Mouse (Mus musculus): ENCODE measurements around the gene Tgif1. TPM values are rescaled to one million over a fixed set of nuclear protein-coding genes. Genes with fewer than 3 reads are reported as not detected.

Gene Tgif1
- polyA plus RNA-seq, 1 experiment: 45.2 TPM

DNA sequence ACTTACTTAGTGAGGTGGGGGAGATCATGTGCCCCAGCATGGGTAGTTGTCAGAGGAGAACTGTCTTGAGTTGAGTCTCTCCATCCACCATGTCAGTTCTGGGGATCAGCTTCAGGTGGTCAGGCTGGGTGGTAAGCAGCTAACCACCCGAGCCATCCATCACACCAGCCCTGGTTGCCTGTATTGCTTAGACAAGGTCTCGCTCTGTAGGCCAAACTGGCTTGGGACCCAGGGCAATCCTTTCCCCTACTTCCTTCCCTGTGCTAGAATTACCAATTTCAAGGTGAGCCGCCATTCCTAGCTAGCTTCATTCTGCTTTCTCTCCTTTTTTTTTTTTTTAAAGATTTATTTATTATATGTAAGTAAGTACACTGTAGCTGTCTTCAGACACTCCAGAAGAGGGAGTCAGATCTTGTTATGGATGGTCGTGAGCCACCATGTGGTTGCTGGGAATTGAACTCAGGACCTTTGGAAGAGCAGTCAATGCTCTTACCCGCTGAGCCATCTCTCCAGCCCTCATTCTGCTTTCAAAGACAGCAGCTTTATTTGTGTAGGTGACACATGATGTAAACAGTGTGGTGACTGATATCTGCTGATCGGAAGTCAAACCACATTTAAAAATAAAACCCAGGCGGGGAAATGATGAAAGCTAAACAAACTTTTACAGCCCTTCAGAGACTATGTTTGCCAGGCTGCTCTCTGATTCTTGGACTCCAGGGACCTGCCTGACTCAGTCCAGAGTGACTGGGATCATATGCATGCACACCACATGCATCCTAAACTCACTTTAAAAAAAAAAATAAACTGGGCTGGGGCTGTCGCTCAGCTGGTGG lies 56.2 kb downstream of the Tgif1 start:
- Histone ChIP-seq H3K4me1 (replicated peaks; ENCODE audit: control insufficient read depth, insufficient read depth, low read length) (no peaks in the 10 kb centered on the region), H3K27me3 (ENCODE audit: control insufficient read depth, insufficient read depth, low read length) (no peaks in the 10 kb centered on the region), H3K36me3 (ENCODE audit: control insufficient read depth, insufficient read depth, low read length) (no peaks in the 10 kb centered on the region), H3K27ac (ENCODE audit: control insufficient read depth, insufficient read depth, low read length) (no peak overlapping the region), H3K4me3 (ENCODE audit: control insufficient read depth, insufficient read depth, low read length) (no peak overlapping the region)
- WGBS: 87% methylated on average over 8 of the region's 8 CpGs
- TF ChIP-seq CTCF (IDR thresholded peaks at IDR 0.05; ENCODE audit: borderline replicate concordance, control insufficient read depth, extremely low read depth, insufficient read depth, low read length, poor library complexity): no peak
- no peak for TF ChIP-seq POLR2A (IDR thresholded peaks at IDR 0.05; ENCODE audit: control insufficient read depth, extremely low read depth, insufficient read depth, low read length, poor library complexity)
- DNase-seq: no peak

DNA sequence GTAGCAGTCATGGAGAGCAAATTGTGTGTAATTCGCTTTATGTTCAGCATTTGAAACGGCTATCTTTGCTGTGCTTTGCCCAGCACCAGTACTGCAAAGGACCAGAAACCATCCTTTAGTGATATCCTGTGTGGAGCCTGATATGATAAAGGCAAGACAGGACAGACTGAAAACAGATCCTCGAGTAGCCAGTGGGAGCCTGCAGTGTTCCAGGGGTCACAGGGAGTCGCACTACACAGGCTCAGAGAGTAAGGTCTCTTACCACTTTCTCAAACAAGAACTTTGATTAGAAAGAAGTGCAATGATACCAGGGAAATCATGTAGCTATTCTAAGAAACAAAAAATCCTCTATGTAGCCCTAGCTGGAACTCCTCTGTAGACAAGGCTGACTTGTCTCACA lies 58.1 kb downstream of the Tgif1 start:
- H3K36me3 ChIP-seq (ENCODE audit: control insufficient read depth, insufficient read depth, low read length): no peaks in the 10 kb centered on the region
- H3K27me3 ChIP-seq (ENCODE audit: control insufficient read depth, insufficient read depth, low read length): no peaks in the 10 kb centered on the region
- TF ChIP-seq CTCF (IDR thresholded peaks at IDR 0.05; ENCODE audit: borderline replicate concordance, control insufficient read depth, extremely low read depth, insufficient read depth, low read length, poor library complexity): no peak
- TF ChIP-seq POLR2A (IDR thresholded peaks at IDR 0.05; ENCODE audit: control insufficient read depth, extremely low read depth, insufficient read depth, low read length, poor library complexity): no peak
- no peak overlapping the region for H3K4me3 ChIP-seq (ENCODE audit: control insufficient read depth, insufficient read depth, low read length)
- DNase-seq: no peak
- H3K27ac ChIP-seq (ENCODE audit: control insufficient read depth, insufficient read depth, low read length): no peak overlapping the region
- H3K4me1 ChIP-seq (replicated peaks; ENCODE audit: control insufficient read depth, insufficient read depth, low read length): no peaks in the 10 kb centered on the region
- WGBS: 91% methylated on average over 4 of the region's 4 CpGs

DNA sequence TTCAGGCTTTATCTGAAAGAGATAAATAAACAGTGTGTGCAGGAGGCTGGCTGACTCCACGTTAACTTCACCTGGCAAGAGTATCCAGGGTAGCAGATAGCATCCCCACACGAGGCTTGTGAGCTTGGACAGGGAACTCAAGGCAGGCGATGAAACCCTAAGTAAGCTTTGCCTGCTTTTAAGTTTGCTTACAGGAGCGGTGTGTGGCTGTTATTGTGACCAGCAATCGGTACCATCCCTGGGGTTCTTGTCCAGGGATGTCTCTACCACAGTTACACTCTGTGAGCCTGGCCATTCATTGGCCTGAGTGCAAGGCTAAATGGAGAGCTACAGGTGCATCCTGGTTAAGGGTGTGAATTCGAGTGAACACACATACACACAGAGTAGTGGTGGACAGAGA lies 58.6 kb downstream of the Tgif1 start:
- Histone ChIP-seq H3K36me3 (ENCODE audit: control insufficient read depth, insufficient read depth, low read length) (no peaks in the 10 kb centered on the region), H3K4me3 (ENCODE audit: control insufficient read depth, insufficient read depth, low read length) (no peak overlapping the region), H3K27ac (ENCODE audit: control insufficient read depth, insufficient read depth, low read length) (no peak overlapping the region), H3K27me3 (ENCODE audit: control insufficient read depth, insufficient read depth, low read length) (no peaks in the 10 kb centered on the region), H3K4me1 (replicated peaks; ENCODE audit: control insufficient read depth, insufficient read depth, low read length) (no peaks in the 10 kb centered on the region)
- no peak for TF ChIP-seq CTCF (IDR thresholded peaks at IDR 0.05; ENCODE audit: borderline replicate concordance, control insufficient read depth, extremely low read depth, insufficient read depth, low read length, poor library complexity)
- no peak for TF ChIP-seq POLR2A (IDR thresholded peaks at IDR 0.05; ENCODE audit: control insufficient read depth, extremely low read depth, insufficient read depth, low read length, poor library complexity)
- 85% methylated on average over 6 of the region's 6 CpGs for WGBS
- DNase-seq: no peak

DNA sequence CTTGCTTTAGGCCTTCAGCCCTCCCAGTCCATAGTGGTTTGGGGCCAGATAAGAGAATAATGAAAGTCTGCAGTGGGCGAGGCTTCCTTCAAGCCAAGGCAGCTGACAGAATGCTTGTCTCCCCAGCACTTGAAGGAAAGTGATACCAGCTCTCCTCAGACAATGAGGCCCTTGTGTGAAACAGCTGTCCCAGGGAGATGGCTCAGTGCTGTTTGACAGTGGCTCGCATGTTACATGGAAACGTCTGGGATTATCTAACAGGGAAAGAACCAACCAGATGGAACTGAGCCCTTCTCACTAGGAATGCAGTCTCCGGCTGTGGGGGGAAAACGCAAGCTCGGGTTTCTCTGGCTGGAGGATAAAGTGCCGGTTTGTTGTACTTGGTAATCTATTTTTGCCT lies 59.1 kb downstream of the Tgif1 start:
- Histone ChIP-seq H3K27ac (ENCODE audit: control insufficient read depth, insufficient read depth, low read length) (no peak overlapping the region), H3K27me3 (ENCODE audit: control insufficient read depth, insufficient read depth, low read length) (no peaks in the 10 kb centered on the region), H3K36me3 (ENCODE audit: control insufficient read depth, insufficient read depth, low read length) (no peaks in the 10 kb centered on the region), H3K4me3 (ENCODE audit: control insufficient read depth, insufficient read depth, low read length) (no peak overlapping the region), H3K4me1 (replicated peaks; ENCODE audit: control insufficient read depth, insufficient read depth, low read length) (no peaks in the 10 kb centered on the region)
- DNase-seq: no peak
- WGBS: 88% methylated on average over 7 of the region's 7 CpGs
- TF ChIP-seq POLR2A (IDR thresholded peaks at IDR 0.05; ENCODE audit: control insufficient read depth, extremely low read depth, insufficient read depth, low read length, poor library complexity) (no peak), CTCF (IDR thresholded peaks at IDR 0.05; ENCODE audit: borderline replicate concordance, control insufficient read depth, extremely low read depth, insufficient read depth, low read length, poor library complexity) (no peak)

Other genes with a start within 250 kb of the Tgif1 start
- gene Myom1, start 149.1 kb upstream of the Tgif1 start, polyA plus RNA-seq (2012; rRNA removed): 1.9 and 6.8 TPM in 2 replicates
- gene Myl12a, start 149.3 kb upstream of the Tgif1 start, polyA plus RNA-seq (2012; rRNA removed): 121 and 144 TPM in 2 replicates